Mouse (Mus musculus) midbrain, postnatal 0 days (tissue): Measurements from ENCODE around the gene Styx. TPM values are rescaled to one million over a fixed set of nuclear protein-coding genes. Genes with fewer than 3 reads are reported as not detected.

ENCODE experiments used
- ATAC-seq: fragments of 200-750 bp; cut with Nextera tagmentation; 2 replicates; pipeline ENCODE4 v1.8.0; 2017; ENCODE audit warnings: moderate number of reproducible peaks, mild to moderate bottlenecking, moderate TSS enrichment, moderate library complexity; ENCODE audit not compliant: low FRiP score
- DNase-seq: peaks from one replicate; pipeline ENCODE4 v3.0.0-alpha.2; 2015; ENCODE audit warnings: low spot score
- H3K27ac ChIP-seq: fragments of 300-500 bp; sonication (generic); 2 replicates; pipeline ENCODE4 v1.5.1; 2014; ENCODE audit warnings: low read depth, mild to moderate bottlenecking, low read length, mixed read lengths
- H3K27me3 ChIP-seq: fragments of 300-500 bp; sonication (generic); 2 replicates; pipeline ENCODE4 v1.6.1; 2014; ENCODE audit warnings: low read length, control low read depth, mixed read lengths; ENCODE audit not compliant: insufficient read depth
- H3K36me3 ChIP-seq: fragments of 300-500 bp; sonication (generic); 2 replicates; pipeline ENCODE4 v1.6.1; 2014; ENCODE audit warnings: low read length, control low read depth, mixed read lengths; ENCODE audit not compliant: insufficient read depth
- H3K4me1 ChIP-seq: fragments of 300-500 bp; sonication (generic); 2 replicates; pipeline ENCODE4 v1.6.1; 2014; ENCODE audit warnings: mild to moderate bottlenecking, control low read depth, antibody characterized with exemption, low read length, mixed read lengths; ENCODE audit not compliant: insufficient read depth
- H3K4me2 ChIP-seq: fragments of 300-500 bp; sonication (generic); 2 replicates; pipeline ENCODE4 v1.6.1; 2014; ENCODE audit warnings: low read depth, mild to moderate bottlenecking, low read length, mixed read lengths; ENCODE audit not compliant: poor library complexity, severe bottlenecking
- H3K4me3 ChIP-seq: fragments of 300-500 bp; sonication (generic); 2 replicates; pipeline ENCODE4 v1.5.1; 2014; ENCODE audit warnings: low read depth, mild to moderate bottlenecking, low read length, moderate library complexity
- H3K9ac ChIP-seq: fragments of 300-500 bp; sonication (generic); replicated peaks from 2 replicates; pipeline ENCODE4 v1.6.1; 2014; ENCODE audit warnings: mild to moderate bottlenecking, low read length, moderate library complexity, mixed read lengths; ENCODE audit not compliant: poor library complexity, severe bottlenecking
- H3K9me3 ChIP-seq: fragments of 300-500 bp; sonication (generic); 2 replicates; pipeline ENCODE4 v1.6.1; 2016; ENCODE audit warnings: low read length, control low read depth
- CTCF ChIP-seq: IDR thresholded peaks from 2 replicates; pipeline ENCODE4 v1.5.1; 2016; ENCODE audit warnings: antibody characterized with exemption, mild to moderate bottlenecking
- WGBS: fragments of 180-500 bp; shearing (Covaris S2); extraction: QIAGEN DNeasy Blood & Tissue Kit; methylation state at CpG from one replicate; pipeline ENCODE4 v1.1.7; 2014; 5-methylcytosine and 5-hydroxymethylcytosine counted together
- polyA plus RNA-seq: library from polyadenylated mRNA; unstranded; fragments of >200 nt; fragmentation: Nextera tagmentation; extraction: Ambion mirVana; gene quantifications from 2 replicates; pipeline ENCODE4 v1.2.1, GENCODE M21; 2015
- total RNA-seq: library from RNA; depleted of rRNA; stranded (reverse); fragments of >200 nt; gene quantifications from 2 replicates; pipeline ENCODE4 v1.2.3, GENCODE M21; 2014

Gene Styx
- total and polyA plus RNA-seq, 2 experiments from 2014 or later, result 26.8 to 72.1 TPM

GRCm38 (mm10) chr14:45419323-45419722 lies 68.4 kb downstream of the Styx start:
- no peak for DNase-seq
- WGBS, result 73% methylated on average over 4 of the region's 4 CpGs
- no peaks in the 10 kb centered on the region for H3K9me3 ChIP-seq

DNA sequence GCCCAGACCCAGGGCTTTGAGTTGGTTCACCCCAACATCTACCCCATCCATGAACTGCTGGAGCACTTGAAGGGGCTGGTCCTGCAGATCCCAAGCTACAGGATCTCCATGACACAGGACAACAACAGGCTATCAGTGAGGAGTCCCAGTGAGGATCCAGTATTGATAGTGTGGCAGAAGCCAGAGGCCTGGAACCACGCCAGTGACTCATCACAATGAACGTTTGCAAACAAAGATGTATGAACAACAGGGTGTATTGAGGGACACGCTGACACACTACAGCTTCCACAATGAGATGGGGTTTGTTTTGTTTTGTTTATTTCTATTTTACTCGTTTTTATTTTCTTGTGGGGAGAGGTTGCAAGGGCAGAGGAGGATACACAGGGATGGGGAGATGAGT lies 71.5 kb downstream of the Styx start:
- Histone ChIP-seq H3K4me3 (no peak overlapping the region), H3K27ac (no peak overlapping the region), H3K4me1 (no peaks in the 10 kb centered on the region), H3K27me3 (no peaks in the 10 kb centered on the region), H3K36me3 (no peaks in the 10 kb centered on the region), H3K9ac (no peak overlapping the region), H3K4me2 (no peak overlapping the region), H3K9me3 (no peaks in the 10 kb centered on the region)
- WGBS, result 56% methylated on average over 4 of the region's 4 CpGs
- DNase-seq, result no peak
- TF ChIP-seq CTCF, result no peak
- ATAC-seq, result no peak; the same call in 1 of the 2 replicates

More at GRCm38 (mm10) chr14:45419323-45419722, 68.4 kb downstream of the Styx start:
- no peak for TF ChIP-seq CTCF
- Histone ChIP-seq H3K4me3 (no peak overlapping the region), H3K9ac (no peak overlapping the region), H3K4me1 (no peaks in the 10 kb centered on the region), H3K36me3 (no peaks in the 10 kb centered on the region), H3K27ac (no peak overlapping the region), H3K4me2 (no peak overlapping the region), H3K27me3 (no peaks in the 10 kb centered on the region)
- ATAC-seq, result no peak

DNA sequence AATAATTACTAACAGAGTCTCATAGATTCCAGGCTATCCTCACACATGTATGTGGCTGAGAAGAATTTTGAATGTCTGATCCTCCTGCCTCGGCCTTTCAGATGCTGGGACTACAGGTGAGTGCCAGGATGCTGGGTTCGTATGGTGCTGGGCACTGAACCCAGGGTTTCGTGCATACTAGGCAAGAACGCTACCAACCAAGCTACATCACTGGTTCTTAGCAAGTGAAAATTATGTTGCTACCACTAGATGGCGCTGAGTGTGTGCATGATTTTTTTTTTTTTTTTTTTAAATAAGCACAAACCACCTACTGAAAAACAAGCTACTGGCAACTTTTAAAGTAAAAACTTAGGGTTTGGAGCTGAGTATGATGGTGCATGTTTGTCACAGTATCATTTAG lies 72.3 kb downstream of the Styx start:
- DNase-seq, result peak; percentile 90
- 9% methylated on average over 5 of the region's 5 CpGs for WGBS
- H3K9ac ChIP-seq, result no peak overlapping the region
- H3K4me1 ChIP-seq, result no peaks in the 10 kb centered on the region
- H3K9me3 ChIP-seq, result no peaks in the 10 kb centered on the region
- H3K4me3 ChIP-seq, result no peak overlapping the region
- no peak overlapping the region for H3K4me2 ChIP-seq
- ATAC-seq, result peak; percentile 71; the same call in 1 of the 2 replicates
- no peak overlapping the region for H3K27ac ChIP-seq
- no peaks in the 10 kb centered on the region for H3K27me3 ChIP-seq
- no peaks in the 10 kb centered on the region for H3K36me3 ChIP-seq
- peak; percentile 87 for TF ChIP-seq CTCF

DNA sequence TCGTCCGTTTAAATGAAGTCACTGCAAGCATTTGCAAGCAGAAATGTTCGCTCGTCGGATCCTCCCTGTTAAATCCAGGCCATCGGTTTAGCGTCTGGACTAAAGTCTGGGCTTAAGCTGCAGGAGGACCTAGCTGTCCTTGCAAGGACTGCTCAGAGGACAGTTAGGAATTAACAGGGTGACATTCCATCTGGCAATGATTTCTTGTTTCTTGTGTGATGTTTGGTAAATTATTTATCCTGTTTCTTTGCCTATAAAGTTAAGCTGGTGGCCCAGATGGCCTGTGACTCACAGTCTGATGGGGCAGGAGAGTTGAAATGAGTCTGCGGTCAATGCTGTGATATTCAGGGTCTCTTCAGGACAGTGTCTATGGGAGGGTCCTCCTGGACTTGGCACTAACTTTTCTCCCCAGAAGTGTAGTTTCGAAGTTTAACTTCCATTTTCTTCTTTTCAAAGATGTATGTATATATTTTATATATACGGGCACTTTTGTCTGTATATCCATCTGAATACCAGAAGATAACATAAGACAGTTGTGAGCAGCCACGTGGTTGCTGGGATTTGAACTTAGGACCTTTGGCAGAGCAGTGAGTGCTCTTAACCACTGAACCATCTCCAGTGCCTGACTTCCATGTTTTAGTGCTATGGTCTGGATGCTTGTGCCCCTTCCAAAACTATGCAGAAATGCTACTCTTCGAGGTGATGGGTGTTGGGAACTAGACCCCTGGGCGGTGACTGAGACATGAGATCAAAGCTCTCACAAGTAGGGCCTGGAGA lies 79.4 kb downstream of the Styx start:
- no peak for ATAC-seq
- Histone ChIP-seq H3K4me3 (no peak overlapping the region), H3K9ac (no peak overlapping the region), H3K36me3 (no peaks in the 10 kb centered on the region), H3K4me2 (no peak overlapping the region), H3K27me3 (no peaks in the 10 kb centered on the region), H3K4me1 (no peaks in the 10 kb centered on the region), H3K9me3 (no peaks in the 10 kb centered on the region), H3K27ac (no peak overlapping the region)
- 91% methylated on average over 13 of the region's 13 CpGs for WGBS
- TF ChIP-seq CTCF, result no peak
- no peak for DNase-seq

- Histone ChIP-seq H3K9ac (no peak overlapping the region), H3K9me3 (no peaks in the 10 kb centered on the region), H3K4me1 (no peaks in the 10 kb centered on the region), H3K27ac (no peak overlapping the region), H3K4me2 (no peak overlapping the region), H3K36me3 (no peaks in the 10 kb centered on the region), H3K27me3 (no peaks in the 10 kb centered on the region), H3K4me3 (no peak overlapping the region)
- TF ChIP-seq CTCF, result peak; percentile 58
- ATAC-seq (no peak), DNase-seq (no peak)
- 71% methylated on average over 4 of the region's 4 CpGs for WGBS
Measured at GRCm38 (mm10) chr14:45432003-45432402, 81.1 kb downstream of the Styx start.

- Histone ChIP-seq H3K27ac (no peak overlapping the region), H3K9me3 (no peaks in the 10 kb centered on the region), H3K4me1 (no peaks in the 10 kb centered on the region), H3K9ac (no peak overlapping the region), H3K27me3 (no peaks in the 10 kb centered on the region), H3K4me3 (no peak overlapping the region), H3K4me2 (no peak overlapping the region), H3K36me3 (no peaks in the 10 kb centered on the region)
- ATAC-seq (no peak), DNase-seq (no peak)
- peak; percentile 43 for TF ChIP-seq CTCF
- WGBS, result 75% methylated on average over 6 of the region's 6 CpGs
Measured at GRCm38 (mm10) chr14:45434220-45434619, 83.3 kb downstream of the Styx start.
